Mouse (Mus musculus) large intestine, adult 2 months (tissue): ENCODE results near the gene Ergic1. TPM values are rescaled to one million over a fixed set of nuclear protein-coding genes. Genes with fewer than 3 reads are reported as not detected.
A peak's percentile ranks its signal among the peaks of the same experiment; 100 is the strongest.

ENCODE experiments used
- DNase-seq: peaks from one replicate; pipeline ENCODE4 v3.0.0-alpha.2; 2012; ENCODE audit warnings: low read depth, low spot score
- WGBS: fragments of 180-500 bp; shearing (Covaris S2); methylation state at CpG from one replicate; pipeline ENCODE4 v1.1.7; 2018; 5-methylcytosine and 5-hydroxymethylcytosine counted together
- polyA plus RNA-seq: library from polyadenylated mRNA; depleted of rRNA; stranded (reverse); fragments of >200 nt; gene quantifications from 2 replicates; pipeline ENCODE4 v1.2.3, GENCODE M21; 2012

Ergic1 gene
- polyA plus RNA-seq, 1 experiment: 113 TPM

DNA sequence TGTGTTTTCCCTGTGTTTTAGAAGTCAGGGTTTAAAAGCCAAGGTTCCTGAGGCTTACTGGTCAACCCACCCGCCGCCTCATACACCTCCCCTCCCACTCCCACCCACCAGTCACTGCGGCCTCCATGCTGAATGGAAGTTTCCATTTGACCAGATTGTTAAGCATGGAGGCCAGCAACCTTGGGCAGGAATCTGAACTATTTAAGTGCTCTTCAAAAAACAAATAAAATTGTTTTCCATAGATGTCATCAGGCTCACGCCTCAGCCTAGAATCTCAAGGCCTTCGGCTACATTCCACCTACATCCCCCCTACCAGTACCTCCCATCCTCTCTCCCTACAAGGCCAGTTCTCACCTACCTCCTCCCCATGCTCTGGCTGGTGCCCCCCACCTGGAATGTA, 57.2 kb downstream of the Ergic1 start:
- 79% methylated on average over 5 of the region's 5 CpGs for WGBS
- DNase-seq: no peak

DNA sequence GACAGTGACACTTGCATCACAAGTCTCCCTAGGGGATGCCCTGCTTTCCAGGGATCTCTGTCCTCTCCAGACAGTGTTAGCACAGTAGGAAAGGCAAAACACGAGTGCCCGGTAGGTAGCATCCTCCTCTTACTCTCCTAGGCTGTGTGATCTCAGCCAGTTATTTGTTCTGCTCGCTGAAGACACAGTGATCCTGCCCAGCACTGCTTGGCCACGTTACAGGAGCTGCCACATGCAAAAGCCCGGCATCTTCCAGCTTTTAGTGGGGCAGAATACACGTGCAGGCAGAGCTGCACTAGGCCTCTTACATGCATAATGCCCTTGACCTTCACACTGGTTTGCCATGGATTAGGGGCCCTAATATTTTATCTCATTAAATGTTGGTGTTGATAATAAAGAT, 58.3 kb downstream of the Ergic1 start:
- 82% methylated on average over 6 of the region's 6 CpGs for WGBS
- no peak for DNase-seq

DNA sequence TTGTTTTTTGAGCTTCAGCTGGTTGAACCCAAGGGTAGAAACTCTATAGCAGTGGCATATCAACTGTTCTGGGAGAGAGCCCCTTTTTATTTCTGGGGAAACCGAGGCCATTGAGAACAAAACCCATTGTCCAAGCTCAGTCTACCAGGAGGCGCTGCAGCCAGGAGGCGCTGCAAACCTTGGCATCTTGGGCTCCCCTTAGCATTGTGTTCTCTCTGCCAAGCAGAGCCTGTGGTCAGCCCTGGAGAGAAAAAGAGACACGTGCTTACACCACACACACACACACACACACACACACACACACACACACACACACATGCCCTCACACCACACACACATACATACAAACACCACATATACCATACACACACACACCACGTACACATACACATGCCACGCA, 59.0 kb downstream of the Ergic1 start:
- 89% methylated on average over 6 of the region's 6 CpGs for WGBS
- no peak for DNase-seq

DNA sequence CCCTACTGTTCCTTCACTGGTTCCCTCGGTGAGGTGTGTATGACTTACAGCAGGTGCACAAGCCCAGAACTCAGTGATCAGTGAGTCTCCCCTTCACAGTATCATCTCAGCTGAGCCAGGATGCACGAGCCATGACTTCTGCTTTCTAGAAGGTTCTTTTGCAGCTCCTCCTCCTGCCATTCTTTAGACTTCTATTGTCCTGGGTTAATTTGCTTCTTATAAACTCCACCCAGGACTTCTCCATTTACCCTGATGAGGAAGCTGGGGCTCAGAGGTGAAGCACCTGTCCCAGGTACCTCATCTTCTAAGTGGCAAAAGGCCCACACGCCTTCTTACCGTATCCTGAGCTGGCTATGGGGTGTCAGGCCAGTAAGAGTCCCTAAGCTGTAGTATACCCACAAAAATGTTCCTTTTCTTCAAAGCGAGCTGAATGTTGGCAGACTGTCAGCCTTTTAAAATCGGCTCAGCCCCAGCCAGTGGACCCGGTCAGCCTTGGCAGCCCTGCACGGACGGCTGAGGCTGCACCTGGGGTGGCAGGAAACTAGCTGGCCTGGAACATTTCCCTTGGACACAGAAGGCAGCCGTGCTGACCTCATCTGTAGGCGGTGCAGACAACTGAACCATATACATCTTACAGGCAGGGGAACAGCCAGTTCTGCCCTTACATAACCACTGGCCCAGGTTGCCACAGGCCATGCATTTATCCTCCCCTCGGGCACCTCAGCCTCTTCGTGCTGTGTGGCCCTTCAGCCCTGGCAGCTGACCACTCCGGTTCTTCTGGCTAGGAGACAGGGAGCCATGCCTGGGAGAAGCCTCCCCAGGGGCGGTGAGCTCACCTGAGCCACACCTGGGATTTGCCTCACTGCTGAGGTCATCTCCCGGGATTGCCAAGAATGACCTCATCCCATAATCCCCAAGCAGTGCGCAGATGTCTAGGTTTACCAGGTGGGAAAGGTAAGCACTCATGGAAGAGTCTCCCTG, 59.8 kb downstream of the Ergic1 start:
- 23% methylated on average over 17 of the region's 17 CpGs for WGBS
- DNase-seq: peak; percentile 72

DNA sequence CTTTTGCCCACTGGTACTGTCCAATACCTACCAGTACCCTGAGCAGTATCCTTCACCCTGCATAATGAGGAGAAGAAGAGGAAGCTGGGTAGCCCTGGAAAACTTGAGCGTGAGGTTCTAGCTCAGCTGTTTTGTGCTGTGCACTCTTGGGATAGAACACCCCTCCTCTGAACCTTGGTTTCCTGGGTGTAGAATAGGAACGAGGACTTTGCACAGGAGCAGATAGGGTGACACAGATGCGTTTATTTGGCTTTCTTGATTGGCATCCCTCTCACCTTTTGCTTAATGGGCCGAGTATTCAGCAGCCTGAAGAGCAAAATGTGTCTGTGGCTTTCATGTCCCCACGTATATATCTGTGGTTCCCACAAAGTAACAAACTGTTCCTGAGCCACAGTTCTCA, 60.6 kb downstream of the Ergic1 start:
- DNase-seq: no peak
- 58% methylated on average over 5 of the region's 5 CpGs for WGBS

DNA sequence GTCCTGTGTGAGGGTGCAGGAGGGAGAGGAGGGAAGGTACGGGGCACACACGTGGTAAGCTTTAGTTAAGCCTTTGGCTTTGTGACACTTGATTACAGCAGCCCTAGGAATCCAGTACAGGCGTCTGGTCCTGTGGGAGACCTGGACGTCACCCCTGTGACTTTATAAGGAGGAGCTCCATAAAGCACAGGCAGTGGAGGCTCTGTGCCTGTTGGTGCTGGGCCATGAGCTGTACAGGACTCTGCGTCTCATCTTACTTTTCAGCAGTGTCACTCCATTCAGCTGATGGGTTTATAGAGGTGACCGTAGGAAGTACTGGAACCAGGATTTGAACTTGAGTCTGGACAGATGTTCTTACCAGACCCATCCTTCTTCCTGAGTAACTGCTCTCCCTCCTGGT, 62.7 kb downstream of the Ergic1 start:
- DNase-seq: no peak
- 93% methylated on average over 6 of the region's 6 CpGs for WGBS

DNA sequence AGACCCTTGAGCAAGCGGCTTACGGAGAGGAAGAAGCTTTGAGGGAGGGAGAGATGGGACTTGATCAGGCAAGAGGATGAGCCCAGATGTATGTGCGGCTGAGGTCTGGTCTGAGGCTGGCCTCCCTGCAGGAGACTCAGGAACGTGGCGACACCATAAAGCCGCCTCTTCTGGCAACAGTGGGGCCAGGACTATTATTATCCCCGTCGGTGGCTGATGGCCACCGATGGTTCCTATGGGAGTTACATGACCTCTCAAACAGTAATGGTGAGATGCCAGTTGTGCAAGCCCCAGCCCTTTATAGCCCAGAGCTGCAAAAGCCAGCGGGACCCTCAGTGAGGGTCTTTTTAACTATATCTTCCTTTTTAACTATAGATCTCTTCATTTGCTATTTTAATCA, 63.7 kb downstream of the Ergic1 start:
- WGBS: 84% methylated on average over 10 of the region's 10 CpGs
- no peak for DNase-seq

DNA sequence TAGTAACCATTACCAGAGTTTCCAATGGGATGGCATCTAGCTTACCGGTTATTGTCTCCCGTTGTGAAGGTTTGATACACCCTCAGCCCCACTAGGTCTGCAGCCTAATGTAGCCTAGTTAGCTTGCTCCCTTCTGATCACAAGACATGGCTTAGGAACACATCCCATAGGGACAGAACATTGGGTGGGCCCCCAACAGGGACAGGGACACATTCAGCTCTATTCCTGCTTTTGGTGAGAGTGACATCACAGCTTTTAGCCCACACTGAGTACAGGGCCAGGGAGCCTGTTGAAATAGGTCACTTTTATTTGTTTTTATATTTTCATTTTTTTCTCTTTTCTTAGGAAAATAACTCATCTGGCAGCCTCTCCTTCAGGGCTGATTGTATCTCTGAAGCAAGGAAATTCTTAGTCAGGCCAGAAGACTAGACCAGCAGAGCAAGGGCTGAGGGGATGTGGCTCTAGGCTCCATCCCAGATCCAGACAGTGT, 64.3 kb downstream of the Ergic1 start:
- no peak for DNase-seq
- 89% methylated on average over 2 of the region's 2 CpGs for WGBS

DNA sequence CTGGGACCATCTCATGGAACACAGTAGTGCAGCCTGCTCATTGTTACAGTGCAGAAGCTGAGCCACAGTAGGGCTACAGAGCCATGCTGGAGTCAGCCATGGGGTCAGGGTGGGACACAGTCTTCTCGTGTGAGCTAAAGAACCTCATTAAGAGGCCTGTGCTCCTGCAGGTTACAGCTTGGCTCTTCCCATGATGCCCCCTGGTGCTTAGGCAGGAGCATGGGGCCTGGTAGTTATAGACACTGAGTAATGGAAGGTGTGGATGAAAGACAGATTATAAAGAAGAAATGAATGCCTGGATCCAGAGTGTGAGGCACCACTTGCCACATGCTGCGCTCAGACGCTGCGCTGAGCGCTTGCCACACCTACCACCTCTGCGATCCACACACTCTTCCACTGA, 67.2 kb downstream of the Ergic1 start:
- 85% methylated on average over 6 of the region's 6 CpGs for WGBS
- no peak for DNase-seq

DNA sequence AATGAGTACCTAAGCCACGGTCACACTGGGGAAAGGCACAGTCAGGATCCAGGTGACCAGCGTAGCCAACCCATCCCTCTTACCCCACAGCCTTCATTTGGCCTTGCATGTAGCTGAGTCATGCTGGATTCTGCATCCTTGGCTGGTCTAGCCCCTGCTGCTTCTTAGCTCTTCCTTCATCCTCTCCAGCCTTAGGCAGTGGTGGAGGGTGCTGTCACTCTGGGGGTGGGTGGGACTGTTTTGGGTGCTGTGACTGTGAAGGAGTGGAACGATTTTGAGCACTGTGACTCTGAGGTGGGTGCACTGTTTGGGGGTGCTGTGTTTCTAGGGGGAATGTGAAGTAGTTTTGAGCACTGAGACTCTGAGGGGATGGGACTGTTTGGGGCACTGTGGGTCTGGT, 67.6 kb downstream of the Ergic1 start:
- DNase-seq: no peak
- 95% methylated on average over 3 of the region's 3 CpGs for WGBS

DNA sequence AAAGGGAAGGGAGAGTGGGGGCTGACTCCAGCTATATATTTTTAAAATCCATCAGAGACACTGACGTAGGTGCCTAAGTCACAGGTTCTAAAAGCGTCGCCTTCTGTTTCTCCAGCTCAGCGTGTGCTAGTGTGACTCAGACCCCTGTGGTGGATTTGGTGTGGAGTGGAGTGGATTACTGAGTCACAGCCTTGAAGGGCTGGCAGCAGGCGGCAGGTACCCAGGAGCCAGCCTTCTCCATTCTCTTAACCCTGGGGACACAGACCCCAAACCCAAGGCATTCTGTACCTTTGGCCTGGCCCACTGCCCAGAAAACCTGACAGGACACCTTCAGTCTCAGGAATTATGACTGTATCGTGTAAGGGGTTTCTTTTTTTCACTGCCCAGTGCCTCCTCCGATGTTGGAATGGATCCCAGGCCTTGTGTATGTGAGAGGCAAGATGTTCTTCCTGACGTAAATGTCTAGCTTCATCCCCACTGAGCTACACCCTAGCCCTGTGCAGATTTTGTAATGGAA, 70.6 kb downstream of the Ergic1 start:
- no peak for DNase-seq
- WGBS: 83% methylated on average over 8 of the region's 8 CpGs

DNA sequence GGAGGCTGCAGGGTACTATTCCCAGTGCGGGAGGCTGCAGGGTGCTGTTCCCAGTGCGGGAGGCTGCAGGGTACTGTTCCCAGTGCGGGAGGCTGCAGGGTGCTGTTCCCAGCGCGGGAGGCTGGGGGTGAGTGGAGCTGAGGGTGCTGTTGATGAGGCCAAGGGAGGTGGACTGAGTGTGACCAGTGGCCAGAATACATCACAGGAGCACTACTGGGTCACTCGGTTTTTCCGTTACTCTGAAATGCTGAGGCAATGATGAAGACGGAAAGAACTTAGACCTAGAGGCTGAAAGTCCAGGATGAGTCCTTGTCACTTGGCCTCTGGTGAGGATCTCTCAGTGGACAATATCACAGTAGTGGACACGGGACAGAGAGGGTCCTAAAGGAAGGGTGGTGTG, 71.9 kb downstream of the Ergic1 start:
- WGBS: 91% methylated on average over 9 of the region's 9 CpGs
- DNase-seq: no peak

DNA sequence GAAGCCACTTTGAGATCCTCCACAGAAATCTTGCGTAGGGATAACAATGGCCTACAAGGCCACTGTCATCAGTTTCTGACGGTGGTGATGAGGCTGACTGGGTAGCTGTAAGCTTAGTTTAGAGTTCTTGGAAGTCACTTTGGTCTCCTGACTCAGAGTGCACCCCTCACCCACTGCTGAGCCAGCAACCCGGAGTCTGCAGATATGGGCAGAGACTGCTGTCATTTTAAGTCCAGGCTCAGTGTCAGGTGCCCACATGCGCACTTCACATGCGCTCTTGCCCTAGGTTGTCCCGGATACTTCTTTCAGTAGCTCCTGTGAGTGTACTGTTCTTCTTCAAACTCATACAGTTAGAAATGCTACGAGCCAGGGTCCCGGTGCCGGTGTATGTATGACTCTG, 72.6 kb downstream of the Ergic1 start:
- 91% methylated on average over 9 of the region's 9 CpGs for WGBS

DNA sequence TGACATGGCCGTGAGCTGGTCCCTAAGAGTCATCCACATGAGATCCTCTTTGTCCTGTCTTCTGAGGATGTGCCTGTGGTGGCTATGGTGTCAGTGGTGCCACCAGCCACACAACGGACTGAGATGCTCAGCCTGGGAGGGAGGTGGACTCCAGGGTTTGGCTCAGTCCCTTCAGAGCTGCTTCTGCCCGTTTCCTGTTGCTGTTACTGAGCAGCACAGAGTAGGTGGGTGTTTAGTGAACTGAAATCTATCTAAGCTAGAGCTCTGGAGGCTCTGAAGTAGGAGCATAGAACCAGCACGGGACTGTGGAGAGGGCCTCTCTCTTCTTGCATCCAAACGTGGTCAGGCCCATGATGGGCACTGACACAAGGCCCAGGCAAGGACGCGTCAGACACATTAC, 73.2 kb downstream of the Ergic1 start:
- DNase-seq: no peak
- WGBS: 87% methylated on average over 7 of the region's 7 CpGs

More for the DNA sequence above, 72.6 kb downstream of the Ergic1 start:
- no peak for DNase-seq

DNA sequence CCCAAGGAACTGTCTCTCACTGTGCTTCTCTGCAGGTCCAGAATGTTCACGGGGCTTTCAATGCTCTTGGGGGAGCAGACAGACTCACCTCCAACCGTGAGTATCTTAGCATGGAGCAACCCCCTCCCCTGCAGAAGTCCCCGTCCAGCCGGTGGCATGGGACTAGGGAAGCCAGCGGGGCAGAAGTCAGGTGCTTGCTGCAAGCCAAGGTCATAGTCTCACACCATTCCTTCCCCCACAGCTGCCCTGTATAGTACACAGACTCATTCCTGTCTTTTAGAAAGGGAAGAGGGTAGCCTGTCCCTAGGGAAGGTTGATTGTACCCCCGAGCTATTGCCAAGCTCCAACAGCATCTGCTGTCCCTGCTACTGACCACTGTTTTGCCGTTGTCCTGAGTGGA, 74.7 kb downstream of the Ergic1 start:
- 91% methylated on average over 7 of the region's 7 CpGs for WGBS
- DNase-seq: no peak

DNA sequence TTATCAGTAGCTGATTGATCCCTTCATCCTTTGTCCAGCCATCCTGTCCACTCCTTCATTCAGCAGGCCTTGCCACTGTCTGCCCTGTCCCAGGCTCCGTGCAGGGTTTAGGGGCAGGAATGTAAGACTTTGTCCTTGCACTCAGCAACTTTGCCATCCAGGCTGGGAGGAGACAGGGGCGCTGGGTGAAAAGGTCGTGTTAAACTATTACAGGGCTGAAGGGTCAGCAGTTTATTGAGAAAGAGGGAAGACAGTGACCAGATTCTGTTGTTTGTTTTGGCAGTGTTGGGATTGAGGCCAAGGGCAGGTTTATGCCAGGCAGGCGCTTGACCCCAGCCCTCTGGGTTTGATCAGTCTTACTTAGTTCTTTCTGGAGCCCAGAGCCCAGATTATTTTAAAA, 76.6 kb downstream of the Ergic1 start:
- WGBS: 59% methylated on average over 4 of the region's 4 CpGs
- DNase-seq: peak; percentile 13

DNA sequence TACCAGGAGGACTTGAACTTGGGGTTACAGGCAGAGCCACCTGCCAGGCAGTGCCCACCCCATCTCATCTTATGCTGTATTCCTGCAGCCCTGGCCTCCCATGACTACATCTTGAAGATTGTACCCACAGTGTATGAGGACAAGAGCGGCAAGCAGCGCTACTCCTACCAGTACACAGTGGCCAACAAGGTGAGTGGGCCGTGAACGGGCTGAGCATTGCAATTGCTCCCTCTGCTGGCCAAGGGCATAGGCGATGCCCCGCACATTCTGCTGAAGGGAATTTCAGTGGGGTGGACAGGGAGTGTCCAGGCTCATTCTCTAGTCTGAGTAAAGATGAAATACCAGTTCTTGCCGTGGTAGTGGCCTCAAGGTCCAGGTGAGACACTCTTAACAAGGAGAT, 77.4 kb downstream of the Ergic1 start:
- 3% methylated on average over 7 of the region's 7 CpGs for WGBS
- DNase-seq: peak; percentile 42

DNA sequence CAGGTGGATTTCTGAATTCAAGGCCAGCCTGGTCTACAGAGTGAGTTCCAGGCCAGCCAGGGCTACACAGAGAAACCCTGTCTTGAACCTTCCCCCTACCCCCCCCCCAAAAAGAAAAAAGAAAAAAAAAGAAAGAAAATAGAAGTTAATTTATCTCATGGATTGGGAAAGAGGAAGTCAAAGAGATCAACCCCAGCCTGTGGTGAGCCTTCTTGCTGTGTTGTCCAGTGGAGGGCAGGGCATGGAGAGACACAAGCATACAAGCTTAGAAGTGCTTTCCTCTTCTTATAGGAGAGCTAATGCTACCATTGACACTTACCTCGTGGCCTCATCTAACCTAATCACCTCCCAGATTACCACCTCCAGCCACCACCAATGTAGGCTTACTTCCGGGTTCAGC, 78.5 kb downstream of the Ergic1 start:
- 87% methylated on average over 2 of the region's 2 CpGs for WGBS
- no peak for DNase-seq

DNA sequence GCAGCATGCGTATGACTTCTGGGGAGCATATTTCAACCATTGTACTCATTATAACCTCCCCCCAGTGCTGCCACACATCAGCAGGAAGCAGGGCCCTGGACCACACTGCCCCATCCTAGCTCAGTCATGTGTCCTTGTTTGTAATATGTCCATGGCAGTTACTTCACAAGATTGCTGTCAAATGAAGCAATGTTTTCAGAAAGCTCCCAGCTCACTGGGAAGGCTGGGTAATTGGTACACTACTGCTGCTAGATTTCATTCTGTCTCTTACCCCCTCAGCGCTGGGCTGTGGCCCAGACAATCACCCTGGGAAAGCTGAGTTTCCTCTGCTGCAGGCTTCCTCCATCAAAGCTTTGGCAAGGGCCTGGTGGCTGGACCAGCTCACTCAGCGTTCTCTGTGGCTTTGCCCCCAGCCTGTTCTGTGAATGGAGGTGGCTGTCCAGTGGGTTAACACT, 79.0 kb downstream of the Ergic1 start:
- 93% methylated on average over 3 of the region's 3 CpGs for WGBS
- DNase-seq: no peak

DNA sequence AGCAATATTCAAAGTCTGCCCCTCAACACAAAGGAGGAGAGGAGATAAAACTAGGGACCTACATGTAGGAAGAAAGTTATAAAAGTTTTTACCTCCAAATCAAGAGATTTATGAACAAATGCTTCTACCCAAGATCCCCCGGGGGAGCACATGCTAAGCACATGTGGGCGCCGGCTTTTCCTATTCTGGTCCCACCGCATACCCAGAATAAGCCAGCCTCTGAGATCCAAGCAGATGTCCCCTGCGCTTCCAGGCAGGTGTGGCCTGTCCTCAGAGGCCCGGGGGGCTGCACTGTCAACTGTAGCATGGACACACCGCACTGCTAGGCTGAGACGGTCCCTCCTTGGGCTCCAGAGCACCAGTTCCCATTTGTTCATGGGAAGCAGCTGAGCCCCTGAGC, 82.2 kb downstream of the Ergic1 start:
- DNase-seq: no peak
- WGBS: 98% methylated on average over 8 of the region's 8 CpGs

DNA sequence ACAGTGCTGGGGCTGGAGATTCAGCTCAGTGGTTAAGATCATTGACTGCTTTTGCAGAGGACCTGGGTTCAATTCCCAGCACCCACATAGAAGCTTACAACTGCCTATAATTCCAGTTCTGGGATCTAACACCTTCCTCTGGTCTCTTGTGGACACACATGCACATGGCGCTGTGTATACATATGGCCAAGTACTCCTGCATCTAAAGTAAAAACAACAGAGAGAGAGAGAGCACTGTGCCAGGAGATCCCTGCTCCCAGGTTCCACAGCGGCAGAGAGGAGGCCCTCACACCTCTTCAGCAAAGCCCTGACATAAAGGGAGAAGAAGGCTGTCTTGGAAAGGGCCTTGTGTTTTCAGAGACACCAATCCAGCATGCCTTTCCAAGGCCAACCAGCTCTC, 82.7 kb downstream of the Ergic1 start:
- no peak for DNase-seq
- 93% methylated on average over 2 of the region's 2 CpGs for WGBS
